Mouse (Mus musculus) lung, embryonic 16.5 days (tissue): Measurements from ENCODE around the gene Gadd45gip1. TPM values are rescaled to one million over a fixed set of nuclear protein-coding genes. Genes with fewer than 3 reads are reported as not detected.

ENCODE experiments used
- ATAC-seq: fragments of 200-750 bp; cut with Nextera tagmentation; 2 replicates; pipeline ENCODE4 v1.8.0; 2017; ENCODE audit warnings: low read depth, mild to moderate bottlenecking, moderate library complexity
- H3K27ac ChIP-seq: fragments of 300-500 bp; sonication (generic); 2 replicates; pipeline ENCODE4 v1.5.1; 2014; ENCODE audit warnings: mild to moderate bottlenecking, control low read depth, low read length
- H3K27me3 ChIP-seq: fragments of 300-500 bp; sonication (generic); 2 replicates; pipeline ENCODE4 v1.6.1; 2014; ENCODE audit warnings: low read depth, low read length, mixed read lengths; ENCODE audit not compliant: control insufficient read depth, insufficient read depth
- H3K36me3 ChIP-seq: fragments of 300-500 bp; sonication (generic); 2 replicates; pipeline ENCODE4 v1.6.1; 2014; ENCODE audit warnings: low read length; ENCODE audit not compliant: control insufficient read depth, insufficient read depth
- H3K4me1 ChIP-seq: fragments of 300-500 bp; sonication (generic); replicated peaks from 2 replicates; pipeline ENCODE4 v1.6.1; 2014; ENCODE audit warnings: low read length, mixed read lengths; ENCODE audit not compliant: control insufficient read depth, insufficient read depth
- H3K4me2 ChIP-seq: fragments of 300-500 bp; sonication (generic); 2 replicates; pipeline ENCODE4 v1.6.1; 2014; ENCODE audit warnings: low read depth, low read length, control low read depth
- H3K4me3 ChIP-seq: fragments of 300-500 bp; sonication (generic); 2 replicates; pipeline ENCODE4 v1.5.1; 2014; ENCODE audit warnings: mild to moderate bottlenecking, low read length, control low read depth
- H3K9ac ChIP-seq: fragments of 300-500 bp; sonication (generic); 2 replicates; pipeline ENCODE4 v1.6.1; 2014; ENCODE audit warnings: low read length, control low read depth
- H3K9me3 ChIP-seq: fragments of 300-500 bp; sonication (generic); 2 replicates; pipeline ENCODE4 v1.6.1; 2016; ENCODE audit warnings: low read length; ENCODE audit not compliant: control insufficient read depth
- WGBS: fragments of 180-500 bp; shearing (Covaris S2); extraction: QIAGEN DNeasy Blood & Tissue Kit; methylation state at CpG from one replicate; pipeline ENCODE4 v1.1.7; 2014; 5-methylcytosine and 5-hydroxymethylcytosine counted together
- polyA plus RNA-seq: library from polyadenylated mRNA; unstranded; fragments of >200 nt; fragmentation: Nextera tagmentation; extraction: Ambion mirVana; gene quantifications from 2 replicates; pipeline ENCODE4 v1.2.1, GENCODE M21; 2015

The Gadd45gip1 gene
- polyA plus RNA-seq = 38.6 and 43.0 TPM in 2 replicates

- ATAC-seq = no peak
- Histone ChIP-seq H3K9me3 (no peaks in the 10 kb centered on the region), H3K4me3 (peak within 1 kb of the TSS; percentile 90), H3K36me3 (peaks cover 10% of the 10 kb centered on the region; the same call in 1 of the 2 replicates), H3K4me2 (peak within 1 kb of the TSS; percentile 52), H3K27me3 (no peaks in the 10 kb centered on the region), H3K9ac (peak within 1 kb of the TSS; percentile 99), H3K4me1 (peaks cover 18% of the 10 kb centered on the region), H3K27ac (peak within 1 kb of the TSS; percentile 94)
- 71% methylated on average over 11 of the region's 11 CpGs for WGBS
These were observed at the start of gene Gadd45gip1 for GRCm38 (mm10) chr8:84831490-84831889. Gadd45gip1 (plus strand) TSS chr8:84831522.

GRCm38 (mm10) chr8:84781686-84782505 is 49.4 kb upstream of the Gadd45gip1 start:
- no peaks in the 10 kb centered on the region for H3K9me3 ChIP-seq
- H3K36me3 ChIP-seq = no peaks in the 10 kb centered on the region
- H3K9ac ChIP-seq = no peak overlapping the region
- WGBS = 45% methylated on average over 5 of the region's 5 CpGs
- ATAC-seq = no peak
- peaks cover 24% of the 10 kb centered on the region for H3K27me3 ChIP-seq
- no peak overlapping the region for H3K4me2 ChIP-seq
- H3K4me3 ChIP-seq = no peak overlapping the region
- peaks cover 63% of the 10 kb centered on the region for H3K4me1 ChIP-seq
- H3K27ac ChIP-seq = no peak overlapping the region

DNA sequence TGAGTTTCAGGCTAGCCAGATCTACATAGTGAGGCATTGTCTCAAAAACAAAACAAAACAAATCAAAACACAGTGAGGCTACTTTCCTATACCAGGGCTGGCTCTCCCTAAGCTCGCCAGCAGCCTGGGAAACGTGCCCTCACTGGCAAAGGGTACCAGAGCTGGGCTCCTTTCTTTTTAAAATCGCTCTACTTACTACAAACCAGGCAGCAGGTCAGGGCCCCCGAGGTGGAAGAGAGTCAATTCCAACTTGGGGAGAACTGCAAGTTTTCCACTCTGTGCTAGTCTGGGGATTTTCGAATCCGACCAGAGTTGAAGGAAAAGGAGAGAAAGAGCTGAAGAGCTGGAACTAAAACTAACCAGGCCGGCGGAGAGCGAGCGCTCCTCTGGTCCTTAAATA is 48.6 kb upstream of the Gadd45gip1 start:
- Histone ChIP-seq H3K36me3 (no peaks in the 10 kb centered on the region), H3K4me1 (peaks cover 67% of the 10 kb centered on the region), H3K9me3 (no peaks in the 10 kb centered on the region), H3K4me2 (no peak overlapping the region), H3K27ac (no peak overlapping the region), H3K9ac (no peak overlapping the region), H3K4me3 (no peak overlapping the region), H3K27me3 (peaks cover 30% of the 10 kb centered on the region)
- ATAC-seq = no peak
- WGBS = 55% methylated on average over 10 of the region's 10 CpGs

DNA sequence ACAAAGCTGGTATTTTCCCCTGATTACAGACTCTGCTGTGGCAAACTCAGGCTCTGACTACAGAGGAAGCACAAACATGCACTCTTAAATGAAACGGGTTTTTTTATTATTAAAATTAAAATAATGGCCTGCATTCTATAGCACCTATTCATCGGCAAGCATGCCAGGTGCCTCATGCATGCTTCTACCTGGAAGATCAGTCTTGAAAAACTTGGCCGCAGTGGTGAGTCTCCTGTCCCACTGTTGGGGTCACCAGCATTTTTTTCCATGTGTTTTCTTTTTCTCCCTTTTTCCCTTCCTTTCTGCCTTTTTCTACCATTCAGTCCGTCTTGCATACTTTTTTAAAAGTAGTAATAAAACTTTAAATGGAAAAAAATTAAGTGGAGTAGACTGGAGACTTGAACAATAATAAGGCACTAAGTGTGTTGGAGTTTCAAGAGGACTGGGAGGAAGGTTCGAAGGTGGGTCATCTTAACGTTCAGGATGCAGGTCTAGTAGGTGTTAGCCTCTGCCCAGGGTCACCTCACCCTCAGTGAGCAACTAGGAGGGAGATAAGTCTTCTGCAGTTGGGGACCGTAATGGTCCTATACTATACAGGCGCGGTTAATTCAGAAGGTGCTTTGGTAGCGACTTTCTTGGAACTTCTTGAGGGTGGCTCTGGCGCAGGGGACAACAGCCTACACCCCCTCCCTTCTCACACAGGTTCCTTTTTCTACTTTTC is 48.0 kb upstream of the Gadd45gip1 start:
- no peak overlapping the region for H3K9ac ChIP-seq
- H3K27me3 ChIP-seq = peaks cover 31% of the 10 kb centered on the region
- H3K36me3 ChIP-seq = no peaks in the 10 kb centered on the region
- no peak overlapping the region for H3K4me2 ChIP-seq
- no peaks in the 10 kb centered on the region for H3K9me3 ChIP-seq
- no peak for ATAC-seq
- H3K4me3 ChIP-seq = no peak overlapping the region
- H3K27ac ChIP-seq = no peak overlapping the region
- WGBS = 49% methylated on average over 11 of the region's 11 CpGs
- H3K4me1 ChIP-seq = peaks cover 70% of the 10 kb centered on the region

DNA sequence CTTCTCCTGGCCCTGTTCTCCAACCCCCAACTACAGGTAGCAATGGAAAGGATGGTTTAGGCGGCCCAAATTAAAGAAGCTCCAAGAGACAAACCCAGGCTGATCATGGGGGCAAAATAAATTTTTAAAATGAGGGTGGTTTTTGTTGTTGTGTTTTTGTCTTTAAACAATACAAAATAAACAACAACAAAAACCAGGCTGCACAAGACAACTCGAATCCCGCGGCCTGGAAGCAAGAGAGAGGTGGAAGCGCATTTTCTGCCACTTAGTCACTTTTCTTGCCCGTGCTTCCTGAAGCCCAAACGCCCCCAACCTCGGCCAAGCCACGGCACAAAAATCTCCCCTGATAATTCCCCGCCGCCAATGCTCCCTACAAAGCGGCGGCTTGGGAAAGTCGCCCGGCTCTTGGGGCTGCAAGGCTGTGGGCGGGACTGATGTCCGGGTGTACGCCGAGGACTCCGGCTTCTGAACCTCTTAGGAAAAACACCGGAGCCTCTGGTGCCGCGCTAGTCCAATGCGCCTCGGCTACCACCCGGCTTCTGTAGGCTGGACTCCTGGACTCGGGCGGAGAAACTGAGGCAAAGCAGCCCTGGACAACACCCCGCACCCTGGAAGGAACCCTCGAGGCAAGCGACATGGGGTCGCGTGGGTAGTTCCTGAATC is 47.3 kb upstream of the Gadd45gip1 start:
- ATAC-seq = 0 out of 2 replicates have a peak, but pooled peaks have one; percentile 13
- Histone ChIP-seq H3K9ac (peak overlapping the region; percentile 47), H3K4me1 (peaks cover 70% of the 10 kb centered on the region), H3K36me3 (no peaks in the 10 kb centered on the region), H3K27ac (no peak overlapping the region), H3K4me3 (peak overlapping the region; percentile 33), H3K4me2 (peak overlapping the region; percentile 50), H3K27me3 (peaks cover 30% of the 10 kb centered on the region), H3K9me3 (no peaks in the 10 kb centered on the region)
- 10% methylated on average over 33 of the region's 33 CpGs for WGBS

GRCm38 (mm10) chr8:84784681-84785505 is 46.4 kb upstream of the Gadd45gip1 start:
- 14% methylated on average over 48 of the region's 48 CpGs for WGBS

DNA sequence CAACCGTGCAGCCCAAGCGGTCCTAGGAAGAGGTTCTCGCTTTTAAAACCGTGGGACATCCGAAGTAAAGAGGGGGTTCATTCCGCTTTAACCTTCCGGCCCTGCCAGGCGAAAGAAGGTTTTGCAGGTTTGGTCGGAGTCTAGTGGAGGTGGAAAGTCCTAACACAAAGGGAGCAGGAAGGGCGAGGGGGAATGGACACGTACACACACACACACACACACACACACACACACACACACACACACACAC is 45.9 kb upstream of the Gadd45gip1 start:
- H3K9ac ChIP-seq = no peak overlapping the region
- H3K27me3 ChIP-seq = peaks cover 29% of the 10 kb centered on the region
- H3K4me2 ChIP-seq = no peak overlapping the region
- H3K9me3 ChIP-seq = no peaks in the 10 kb centered on the region
- H3K36me3 ChIP-seq = no peaks in the 10 kb centered on the region
- 35% methylated on average over 11 of the region's 11 CpGs for WGBS
- H3K4me3 ChIP-seq = no peak overlapping the region
- no peak overlapping the region for H3K27ac ChIP-seq
- no peak for ATAC-seq
- H3K4me1 ChIP-seq = peaks cover 72% of the 10 kb centered on the region

More at GRCm38 (mm10) chr8:84784681-84785505, 46.4 kb upstream of the Gadd45gip1 start:
- peaks cover 70% of the 10 kb centered on the region for H3K4me1 ChIP-seq
- H3K36me3 ChIP-seq = no peaks in the 10 kb centered on the region
- H3K27me3 ChIP-seq = peaks cover 29% of the 10 kb centered on the region
- H3K27ac ChIP-seq = no peak overlapping the region
- no peak for ATAC-seq
- peak overlapping the region; percentile 33 for H3K4me3 ChIP-seq
- H3K4me2 ChIP-seq = peak overlapping the region; percentile 50
- no peaks in the 10 kb centered on the region for H3K9me3 ChIP-seq
- peak overlapping the region; percentile 23 for H3K9ac ChIP-seq

GRCm38 (mm10) chr8:84785756-84786677 is 45.3 kb upstream of the Gadd45gip1 start:
- peak; percentile 49 for ATAC-seq
- H3K9ac ChIP-seq = peak overlapping the region; percentile 40
- H3K36me3 ChIP-seq = no peaks in the 10 kb centered on the region
- peaks cover 75% of the 10 kb centered on the region for H3K4me1 ChIP-seq
- H3K27ac ChIP-seq = no peak overlapping the region
- H3K4me2 ChIP-seq = peak overlapping the region; percentile 29
- H3K4me3 ChIP-seq = peak overlapping the region; percentile 17; the same call in 1 of the 2 replicates
- H3K9me3 ChIP-seq = no peaks in the 10 kb centered on the region
- 24% methylated on average over 38 of the region's 38 CpGs for WGBS
- H3K27me3 ChIP-seq = peaks cover 28% of the 10 kb centered on the region
